Mouse (Mus musculus) midbrain, embryonic 12.5 days (tissue): Measurements from ENCODE around the gene Olfr1212. TPM values are rescaled to one million over a fixed set of nuclear protein-coding genes. Genes with fewer than 3 reads are reported as not detected.

Experiments used
- ATAC-seq: fragments of 200-750 bp; cut with Nextera tagmentation; 2 replicates; pipeline ENCODE4 v1.8.0; 2017; ENCODE audit warnings: low read depth, moderate TSS enrichment, moderate library complexity; ENCODE audit not compliant: low FRiP score
- H3K27ac ChIP-seq: fragments of 300-500 bp; sonication (generic); replicated peaks from 2 replicates; pipeline ENCODE4 v1.5.1; 2016; ENCODE audit warnings: mild to moderate bottlenecking
- H3K27me3 ChIP-seq: fragments of 300-500 bp; sonication (generic); 2 replicates; pipeline ENCODE4 v1.6.1; 2016; ENCODE audit warnings: mild to moderate bottlenecking
- H3K36me3 ChIP-seq: fragments of 300-500 bp; sonication (generic); 2 replicates; pipeline ENCODE4 v1.6.1; 2016
- H3K4me1 ChIP-seq: fragments of 300-500 bp; sonication (generic); 2 replicates; pipeline ENCODE4 v1.6.1; 2016
- H3K4me2 ChIP-seq: fragments of 300-500 bp; sonication (generic); replicated peaks from 2 replicates; pipeline ENCODE4 v1.6.1; 2016; ENCODE audit warnings: mild to moderate bottlenecking, moderate library complexity
- H3K4me3 ChIP-seq: fragments of 300-500 bp; sonication (generic); 2 replicates; pipeline ENCODE4 v1.5.1; 2016; ENCODE audit warnings: mild to moderate bottlenecking
- H3K9ac ChIP-seq: fragments of 300-500 bp; sonication (generic); replicated peaks from 2 replicates; pipeline ENCODE4 v1.6.1; 2016; ENCODE audit warnings: mild to moderate bottlenecking, moderate library complexity
- H3K9me3 ChIP-seq: fragments of 300-500 bp; sonication (generic); 2 replicates; pipeline ENCODE4 v1.6.1; 2016; ENCODE audit warnings: mild to moderate bottlenecking
- WGBS: fragments of 180-500 bp; shearing (Covaris S2); methylation state at CpG from one replicate; pipeline ENCODE4 v1.1.7; 2016; 5-methylcytosine and 5-hydroxymethylcytosine counted together
- polyA plus RNA-seq: library from polyadenylated mRNA; unstranded; fragments of >200 nt; fragmentation: Nextera tagmentation; extraction: Ambion mirVana; gene quantifications from 2 replicates; pipeline ENCODE4 v1.2.1, GENCODE M21; 2016

Gene Olfr1212
- polyA plus RNA-seq = not detected in 2 replicates

GRCm38 (mm10) chr2:88953669-88954068, at the start of gene Olfr1212:
Gene Olfr1212, plus strand, starts transcription at chr2:88953969.
- Histone ChIP-seq H3K36me3 (no peaks in the 10 kb centered on the region), H3K27ac (no peak within 1 kb of the TSS), H3K4me3 (no peak within 1 kb of the TSS), H3K9me3 (no peaks in the 10 kb centered on the region), H3K27me3 (no peaks in the 10 kb centered on the region), H3K4me1 (no peaks in the 10 kb centered on the region), H3K4me2 (no peak within 1 kb of the TSS), H3K9ac (no peak within 1 kb of the TSS)
- ATAC-seq = no peak

DNA sequence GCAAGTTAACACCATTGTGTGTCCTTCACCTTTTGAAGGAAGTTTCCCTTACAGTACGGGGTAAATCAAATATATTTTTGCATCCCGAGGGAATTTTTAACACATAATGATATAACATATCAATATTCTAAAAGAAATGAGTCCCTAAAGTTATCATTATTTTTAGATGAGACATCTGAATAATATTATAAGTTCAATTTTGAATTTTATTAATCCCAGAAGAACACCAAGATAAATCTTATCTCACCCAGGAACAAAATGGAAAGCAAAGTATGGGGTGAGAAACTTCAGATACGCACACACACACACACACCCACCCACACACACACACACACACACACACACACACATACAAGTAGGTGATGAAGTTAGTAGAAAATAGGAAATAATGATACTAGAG, 38.7 kb upstream of the Olfr1212 start, which contains the start of gene Olfr1209:
TSS of gene Olfr1209 (minus strand) at position 101 of the 400 bp plus-strand sequence.
- no peak for ATAC-seq
- H3K4me2 ChIP-seq = no peak within 1 kb of the TSS
- no peak within 1 kb of the TSS for H3K4me3 ChIP-seq
- H3K27me3 ChIP-seq = no peaks in the 10 kb centered on the region
- no peaks in the 10 kb centered on the region for H3K9me3 ChIP-seq
- 86% methylated on average over 3 of the region's 3 CpGs for WGBS
- no peak within 1 kb of the TSS for H3K27ac ChIP-seq
- H3K9ac ChIP-seq = no peak within 1 kb of the TSS
- no peaks in the 10 kb centered on the region for H3K36me3 ChIP-seq
- H3K4me1 ChIP-seq = no peaks in the 10 kb centered on the region

DNA sequence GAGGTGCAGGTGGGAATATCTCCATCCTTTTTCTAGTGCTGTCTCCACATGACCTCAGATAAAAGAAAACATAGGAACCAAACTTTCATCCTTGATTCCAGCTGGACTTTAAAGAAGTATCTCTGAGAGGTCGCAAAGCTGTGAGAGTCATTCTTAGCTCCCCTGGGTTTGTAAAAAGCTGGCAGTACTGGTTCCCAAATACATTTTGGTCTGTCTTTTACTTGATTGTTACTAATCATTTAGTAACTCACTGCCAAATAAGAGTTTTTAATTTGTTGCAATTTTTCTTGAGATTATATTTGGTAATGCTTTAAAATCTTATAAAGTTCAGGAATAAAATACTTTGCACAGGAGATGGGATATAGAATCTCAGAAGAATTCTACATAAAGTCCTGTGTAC, 15.8 kb upstream of the Olfr1212 start, which contains the start of gene Olfr1211:
TSS of gene Olfr1211 (minus strand) at position 101 of the 400 bp plus-strand sequence.
- H3K4me3 ChIP-seq = no peak within 1 kb of the TSS
- ATAC-seq = no peak
- H3K4me1 ChIP-seq = no peaks in the 10 kb centered on the region
- no peaks in the 10 kb centered on the region for H3K9me3 ChIP-seq
- no peaks in the 10 kb centered on the region for H3K36me3 ChIP-seq
- no peaks in the 10 kb centered on the region for H3K27me3 ChIP-seq
- no peak within 1 kb of the TSS for H3K4me2 ChIP-seq
- no peak within 1 kb of the TSS for H3K27ac ChIP-seq
- no peak within 1 kb of the TSS for H3K9ac ChIP-seq
- WGBS = 95% methylated on average over 1 of the region's 1 CpGs

DNA sequence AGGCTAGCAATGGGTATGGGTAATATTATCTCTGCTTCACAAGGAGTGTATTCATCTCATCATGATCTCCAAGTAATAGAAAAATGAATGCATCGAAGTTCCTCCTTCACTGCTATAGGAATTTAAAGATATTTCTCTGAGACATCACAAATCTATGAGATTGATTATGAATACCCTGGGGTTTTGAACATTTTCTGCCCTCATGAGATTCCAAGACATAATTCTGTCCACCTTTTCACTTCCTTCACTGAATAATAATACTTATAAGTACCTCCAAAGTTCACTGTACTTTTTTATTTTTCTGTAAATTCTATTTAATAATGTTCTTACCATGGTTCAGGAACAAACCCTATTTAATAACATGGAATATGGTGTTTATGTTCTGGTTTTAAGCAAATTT, 26.4 kb downstream of the Olfr1212 start, which contains the start of gene Gm13762:
TSS of gene Gm13762 (minus strand) at position 101 of the 400 bp plus-strand sequence.
- Histone ChIP-seq H3K27ac (no peak within 1 kb of the TSS), H3K9ac (no peak within 1 kb of the TSS), H3K27me3 (no peaks in the 10 kb centered on the region), H3K4me1 (no peaks in the 10 kb centered on the region), H3K9me3 (no peaks in the 10 kb centered on the region), H3K36me3 (no peaks in the 10 kb centered on the region), H3K4me2 (no peak within 1 kb of the TSS), H3K4me3 (no peak within 1 kb of the TSS)
- 92% methylated on average over 1 of the region's 1 CpGs for WGBS
- no peak for ATAC-seq

DNA sequence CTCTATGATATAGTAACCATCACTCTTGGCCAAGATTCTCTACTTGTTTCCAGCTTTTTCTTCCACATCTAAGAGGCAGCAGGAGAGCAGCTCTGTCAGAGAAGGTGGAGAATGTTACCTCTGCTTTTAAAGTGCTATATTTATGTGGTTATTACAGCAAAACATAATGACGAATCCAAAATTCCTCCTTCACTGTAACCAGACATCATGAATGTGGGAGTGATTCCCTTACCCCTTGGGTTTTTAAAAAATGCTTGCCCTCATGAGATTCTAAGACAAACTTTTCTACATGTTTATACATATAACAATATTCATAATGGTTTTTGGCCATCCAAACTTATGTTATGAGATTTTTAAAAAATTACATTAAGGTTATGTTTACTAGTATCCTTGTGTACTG, 38.8 kb downstream of the Olfr1212 start, which contains the start of gene Olfr1214:
TSS of gene Olfr1214 (minus strand) at position 101 of the 400 bp plus-strand sequence.
- ATAC-seq = no peak
- H3K9ac ChIP-seq = no peak within 1 kb of the TSS
- 77% methylated on average over 1 of the region's 1 CpGs for WGBS

GRCm38 (mm10) chr2:89006873-89007272, 53.1 kb downstream of the Olfr1212 start, which contains the start of gene Olfr1215:
Gene Olfr1215, minus strand, starts transcription at chr2:89006973.
- no peaks in the 10 kb centered on the region for H3K27me3 ChIP-seq
- H3K9me3 ChIP-seq = no peaks in the 10 kb centered on the region
- H3K4me3 ChIP-seq = no peak within 1 kb of the TSS
- H3K9ac ChIP-seq = no peak within 1 kb of the TSS
- no peak within 1 kb of the TSS for H3K27ac ChIP-seq
- H3K36me3 ChIP-seq = no peaks in the 10 kb centered on the region
- 75% methylated on average over 2 of the region's 2 CpGs for WGBS
- no peak for ATAC-seq
- H3K4me2 ChIP-seq = no peak within 1 kb of the TSS
- H3K4me1 ChIP-seq = no peaks in the 10 kb centered on the region

More for the DNA sequence above, 38.8 kb downstream of the Olfr1212 start, which contains the start of gene Olfr1214:
- Histone ChIP-seq H3K27me3 (no peaks in the 10 kb centered on the region), H3K36me3 (no peaks in the 10 kb centered on the region), H3K4me1 (no peaks in the 10 kb centered on the region), H3K9me3 (no peaks in the 10 kb centered on the region), H3K4me3 (no peak within 1 kb of the TSS), H3K27ac (no peak within 1 kb of the TSS), H3K4me2 (no peak within 1 kb of the TSS)

Other genes starting within 250 kb of the Olfr1212 start
- not detected in 2 replicates for gene Olfr1196, start 249.4 kb upstream of the Olfr1212 start, polyA plus RNA-seq
- not detected in 2 replicates for gene Olfr1197, start 221.6 kb upstream of the Olfr1212 start, polyA plus RNA-seq
- not detected in 2 replicates for gene Olfr1198, start 202.6 kb upstream of the Olfr1212 start, polyA plus RNA-seq
- gene Olfr1199, start 193.5 kb upstream of the Olfr1212 start, polyA plus RNA-seq = not detected in 2 replicates
- not detected in 2 replicates for gene Olfr1200, start 183.5 kb upstream of the Olfr1212 start, polyA plus RNA-seq
- gene Olfr1201, start 160.9 kb upstream of the Olfr1212 start, polyA plus RNA-seq = not detected in 2 replicates
- not detected in 2 replicates for gene Olfr1202, start 139.5 kb upstream of the Olfr1212 start, polyA plus RNA-seq
- gene Olfr1205, start 124.2 kb upstream of the Olfr1212 start, polyA plus RNA-seq = not detected in 2 replicates
- not detected in 2 replicates for gene Olfr1204, start 104.7 kb upstream of the Olfr1212 start, polyA plus RNA-seq
- gene Olfr1206, start 90.7 kb upstream of the Olfr1212 start, polyA plus RNA-seq = not detected in 2 replicates
- not detected in 2 replicates for gene Olfr1208, start 51.7 kb upstream of the Olfr1212 start, polyA plus RNA-seq
- gene Olfr1209, start 38.8 kb upstream of the Olfr1212 start, polyA plus RNA-seq = not detected in 2 replicates
- gene Olfr1211, start 15.9 kb upstream of the Olfr1212 start, polyA plus RNA-seq = not detected in 2 replicates
- not detected in 2 replicates for gene Gm13762, start 26.3 kb downstream of the Olfr1212 start, polyA plus RNA-seq
- gene Olfr1214, start 38.7 kb downstream of the Olfr1212 start, polyA plus RNA-seq = not detected in 2 replicates
- not detected in 2 replicates for gene Olfr1215, start 53.0 kb downstream of the Olfr1212 start, polyA plus RNA-seq
- not detected in 2 replicates for gene Olfr1216, start 64.4 kb downstream of the Olfr1212 start, polyA plus RNA-seq
- gene Olfr1217, start 78.1 kb downstream of the Olfr1212 start, polyA plus RNA-seq = not detected in 2 replicates
- not detected in 2 replicates for gene Olfr1218, start 107.2 kb downstream of the Olfr1212 start, polyA plus RNA-seq
- gene Olfr1219, start 129.5 kb downstream of the Olfr1212 start, polyA plus RNA-seq = not detected in 2 replicates
- gene Olfr1220, start 152.9 kb downstream of the Olfr1212 start, polyA plus RNA-seq = not detected in 2 replicates
- gene Olfr1221, start 163.3 kb downstream of the Olfr1212 start, polyA plus RNA-seq = not detected in 2 replicates
- not detected in 2 replicates for gene Olfr1222, start 179.1 kb downstream of the Olfr1212 start, polyA plus RNA-seq
- not detected in 2 replicates for gene Olfr1223, start 197.6 kb downstream of the Olfr1212 start, polyA plus RNA-seq
- gene Olfr1224-ps1, start 210.1 kb downstream of the Olfr1212 start, polyA plus RNA-seq = not detected in 2 replicates
- gene Olfr1225, start 220.7 kb downstream of the Olfr1212 start, polyA plus RNA-seq = not detected in 2 replicates
- gene Olfr1226, start 246.1 kb downstream of the Olfr1212 start, polyA plus RNA-seq = not detected in 2 replicates